Mouse (Mus musculus): ENCODE measurements around the gene H2afy. TPM values are rescaled to one million over a fixed set of nuclear protein-coding genes. Genes with fewer than 3 reads are reported as not detected.

H2afy gene
- polyA plus RNA-seq, 1 experiment from 2014 or later, result 150 TPM

DNA sequence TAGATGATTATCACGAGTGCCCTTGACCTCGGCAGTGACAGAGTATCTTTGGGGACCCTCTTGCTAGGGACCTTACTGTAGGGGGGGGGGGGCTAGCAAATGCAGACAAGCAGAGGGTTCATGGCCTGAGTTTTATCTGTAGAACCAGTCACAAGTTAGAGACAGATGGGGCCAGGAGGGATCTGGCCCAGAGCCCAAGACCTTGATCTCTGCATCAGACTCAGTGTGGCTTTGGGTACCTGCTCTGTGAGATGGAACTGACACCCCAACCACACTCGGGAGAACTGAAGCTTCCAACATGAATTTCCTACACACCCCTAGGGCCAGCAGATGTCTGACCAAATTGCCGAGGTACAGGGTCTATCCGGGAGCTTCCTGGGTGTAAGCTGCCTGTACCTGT, 63.0 kb downstream of the H2afy start:
- ATAC-seq (ENCODE audit: low FRiP score, low TSS enrichment), result no peak
- Histone ChIP-seq H3K9ac (ENCODE audit: low read length) (no peak overlapping the region), H3K36me3 (ENCODE audit: control insufficient read depth, insufficient read depth, low read length) (peaks cover 25% of the 10 kb centered on the region), H3K4me2 (replicated peaks; ENCODE audit: low read depth) (no peak overlapping the region), H3K27ac (replicated peaks) (no peak overlapping the region), H3K4me3 (ENCODE audit: low read depth, low read length) (no peak overlapping the region), H3K27me3 (ENCODE audit: control insufficient read depth, insufficient read depth, low read length) (no peaks in the 10 kb centered on the region), H3K9me3 (ENCODE audit: control insufficient read depth, low read length) (no peaks in the 10 kb centered on the region), H3K4me1 (replicated peaks; ENCODE audit: control insufficient read depth, insufficient read depth) (no peaks in the 10 kb centered on the region)
- DNase-seq (ENCODE audit: low spot score), result no peak
- 87% methylated on average over 5 of the region's 5 CpGs for WGBS
- no peak for TF ChIP-seq EP300 (optimal IDR thresholded peaks at IDR 0.05)

DNA sequence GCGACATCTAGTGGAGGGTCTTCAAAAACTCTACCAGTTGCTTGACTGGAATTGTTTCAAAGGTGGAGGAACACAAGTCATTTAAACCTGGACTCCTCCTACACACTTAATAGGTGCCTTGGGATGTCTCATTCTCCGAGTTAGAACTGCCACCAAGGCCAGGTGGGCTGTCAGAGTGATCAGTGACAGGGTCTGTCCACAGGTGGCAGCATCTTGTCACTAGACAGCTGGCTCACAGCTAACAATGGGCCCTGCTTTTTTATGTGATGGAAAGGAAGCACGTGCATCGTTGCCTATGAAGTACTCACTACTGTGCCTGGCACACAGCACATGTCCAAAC, 63.9 kb downstream of the H2afy start:
- peaks cover 23% of the 10 kb centered on the region for H3K36me3 ChIP-seq (ENCODE audit: control insufficient read depth, insufficient read depth, low read length)

DNA sequence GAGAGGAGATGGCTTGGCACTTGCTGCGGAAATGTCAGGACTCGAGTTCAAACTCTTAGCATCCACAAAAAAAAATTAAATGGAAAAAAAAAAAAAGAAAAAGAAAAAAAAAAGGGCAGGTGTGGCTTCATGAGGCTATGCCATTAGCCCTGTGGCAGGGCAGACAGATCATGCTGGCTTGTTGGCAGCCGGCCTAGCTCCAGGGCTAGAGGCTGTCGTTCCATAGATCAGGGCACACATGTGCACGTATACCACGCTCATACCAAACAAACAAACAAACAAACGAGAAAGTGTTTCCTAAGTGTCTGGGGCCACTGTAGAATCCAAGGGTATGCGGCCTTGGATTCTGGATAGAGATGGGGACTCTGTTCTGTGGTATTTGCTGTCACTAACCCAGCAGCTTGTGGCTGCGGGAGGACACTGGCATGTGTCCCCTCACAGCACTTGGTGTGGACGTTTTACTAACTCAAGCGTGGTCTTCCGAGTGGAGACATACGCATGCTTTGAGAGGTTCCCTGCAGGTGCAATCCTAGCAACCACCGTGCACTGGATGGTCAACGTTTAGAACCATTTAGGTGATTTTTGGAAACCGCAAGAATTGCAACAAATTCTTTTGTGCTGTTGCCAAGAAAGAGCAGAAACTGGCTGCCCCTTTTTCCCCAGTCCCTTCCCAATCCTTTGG, 64.4 kb downstream of the H2afy start:
- WGBS, result 62% methylated on average over 16 of the region's 16 CpGs
- Histone ChIP-seq H3K27ac (replicated peaks) (no peak overlapping the region), H3K27me3 (ENCODE audit: control insufficient read depth, insufficient read depth, low read length) (no peaks in the 10 kb centered on the region), H3K4me3 (ENCODE audit: low read depth, low read length) (no peak overlapping the region), H3K9me3 (ENCODE audit: control insufficient read depth, low read length) (no peaks in the 10 kb centered on the region), H3K4me2 (replicated peaks; ENCODE audit: low read depth) (no peak overlapping the region), H3K36me3 (ENCODE audit: control insufficient read depth, insufficient read depth, low read length) (peaks cover 22% of the 10 kb centered on the region), H3K4me1 (replicated peaks; ENCODE audit: control insufficient read depth, insufficient read depth) (no peaks in the 10 kb centered on the region), H3K9ac (ENCODE audit: low read length) (no peak overlapping the region)
- ATAC-seq (ENCODE audit: low FRiP score, low TSS enrichment) (no peak), DNase-seq (ENCODE audit: low spot score) (no peak)
- no peak for TF ChIP-seq EP300 (optimal IDR thresholded peaks at IDR 0.05)
- TF ChIP-seq CTCF (IDR thresholded peaks at IDR 0.05; ENCODE audit: low read depth), result no peak

More for the DNA sequence above, 63.9 kb downstream of the H2afy start:
- no peak for TF ChIP-seq EP300 (optimal IDR thresholded peaks at IDR 0.05)
- TF ChIP-seq CTCF (IDR thresholded peaks at IDR 0.05; ENCODE audit: low read depth), result peak; percentile 86
- Histone ChIP-seq H3K9me3 (ENCODE audit: control insufficient read depth, low read length) (no peaks in the 10 kb centered on the region), H3K4me3 (ENCODE audit: low read depth, low read length) (no peak overlapping the region), H3K9ac (ENCODE audit: low read length) (no peak overlapping the region), H3K4me1 (replicated peaks; ENCODE audit: control insufficient read depth, insufficient read depth) (no peaks in the 10 kb centered on the region), H3K27me3 (ENCODE audit: control insufficient read depth, insufficient read depth, low read length) (no peaks in the 10 kb centered on the region), H3K4me2 (replicated peaks; ENCODE audit: low read depth) (no peak overlapping the region), H3K27ac (replicated peaks) (no peak overlapping the region)
- no peak for DNase-seq (ENCODE audit: low spot score)
- no peak for ATAC-seq (ENCODE audit: low FRiP score, low TSS enrichment)
- WGBS, result 25% methylated on average over 4 of the region's 4 CpGs

DNA sequence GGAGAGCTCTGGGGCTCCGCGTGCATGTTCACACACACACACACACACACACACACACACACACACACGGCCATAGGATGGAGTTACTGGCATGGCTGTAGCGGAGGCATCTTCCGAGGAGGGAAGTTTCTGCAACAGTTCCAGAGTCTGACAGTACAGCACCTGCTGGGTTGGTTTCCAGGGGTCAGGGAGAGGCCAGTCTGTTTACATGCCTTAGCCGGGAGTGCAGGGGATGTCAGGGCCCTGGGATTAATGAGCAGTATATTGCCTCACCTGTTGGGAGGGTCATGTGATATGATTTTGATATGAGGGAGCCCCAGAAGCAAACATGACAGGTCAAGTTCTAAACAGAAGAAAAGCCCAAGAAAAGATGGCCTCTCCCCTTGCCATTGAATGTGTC, 66.5 kb downstream of the H2afy start:
- no peak overlapping the region for H3K9ac ChIP-seq (ENCODE audit: low read length)
- no peak overlapping the region; the same call in 1 of the 2 replicates for H3K27ac ChIP-seq (replicated peaks)
- WGBS, result 47% methylated on average over 6 of the region's 6 CpGs
- TF ChIP-seq CTCF (IDR thresholded peaks at IDR 0.05; ENCODE audit: low read depth), result no peak
- no peak for TF ChIP-seq EP300 (optimal IDR thresholded peaks at IDR 0.05)
- no peaks in the 10 kb centered on the region for H3K27me3 ChIP-seq (ENCODE audit: control insufficient read depth, insufficient read depth, low read length)
- H3K9me3 ChIP-seq (ENCODE audit: control insufficient read depth, low read length), result no peaks in the 10 kb centered on the region
- peak; percentile 78 for ATAC-seq (ENCODE audit: low FRiP score, low TSS enrichment)
- no peaks in the 10 kb centered on the region for H3K4me1 ChIP-seq (replicated peaks; ENCODE audit: control insufficient read depth, insufficient read depth)
- no peak overlapping the region for H3K4me2 ChIP-seq (replicated peaks; ENCODE audit: low read depth)
- H3K36me3 ChIP-seq (ENCODE audit: control insufficient read depth, insufficient read depth, low read length), result peaks cover 9% of the 10 kb centered on the region
- peak; percentile 56 for DNase-seq (ENCODE audit: low spot score)
- H3K4me3 ChIP-seq (ENCODE audit: low read depth, low read length), result no peak overlapping the region

DNA sequence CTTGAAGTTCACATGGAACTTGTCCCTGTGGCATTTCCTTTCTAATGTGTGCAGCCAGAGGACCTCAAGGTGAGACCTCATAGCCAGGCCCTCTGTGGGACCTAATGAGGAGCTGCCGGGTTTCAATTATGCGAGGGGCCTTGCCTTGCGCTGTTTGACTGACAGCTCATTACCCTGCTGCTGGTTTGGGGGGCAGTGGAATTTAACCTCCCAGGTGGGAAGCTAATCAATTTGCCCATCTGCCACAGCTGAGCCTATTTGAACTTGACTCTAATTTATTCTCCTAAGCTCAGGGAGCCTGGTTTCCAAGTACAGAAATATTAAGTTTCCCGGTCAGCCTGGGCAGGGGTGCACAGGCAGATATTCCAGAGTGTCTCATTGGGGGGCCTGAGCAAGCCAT, 67.6 kb downstream of the H2afy start:
- 67% methylated on average over 4 of the region's 4 CpGs for WGBS
- Histone ChIP-seq H3K4me1 (replicated peaks; ENCODE audit: control insufficient read depth, insufficient read depth) (no peaks in the 10 kb centered on the region), H3K9ac (ENCODE audit: low read length) (no peak overlapping the region), H3K4me3 (ENCODE audit: low read depth, low read length) (no peak overlapping the region), H3K9me3 (ENCODE audit: control insufficient read depth, low read length) (no peaks in the 10 kb centered on the region), H3K27me3 (ENCODE audit: control insufficient read depth, insufficient read depth, low read length) (no peaks in the 10 kb centered on the region), H3K36me3 (ENCODE audit: control insufficient read depth, insufficient read depth, low read length) (peaks cover 6% of the 10 kb centered on the region), H3K4me2 (replicated peaks; ENCODE audit: low read depth) (no peak overlapping the region), H3K27ac (replicated peaks) (no peak overlapping the region)
- ATAC-seq (ENCODE audit: low FRiP score, low TSS enrichment) (no peak), DNase-seq (ENCODE audit: low spot score) (no peak)
- no peak for TF ChIP-seq CTCF (IDR thresholded peaks at IDR 0.05; ENCODE audit: low read depth)
- TF ChIP-seq EP300 (optimal IDR thresholded peaks at IDR 0.05), result no peak

DNA sequence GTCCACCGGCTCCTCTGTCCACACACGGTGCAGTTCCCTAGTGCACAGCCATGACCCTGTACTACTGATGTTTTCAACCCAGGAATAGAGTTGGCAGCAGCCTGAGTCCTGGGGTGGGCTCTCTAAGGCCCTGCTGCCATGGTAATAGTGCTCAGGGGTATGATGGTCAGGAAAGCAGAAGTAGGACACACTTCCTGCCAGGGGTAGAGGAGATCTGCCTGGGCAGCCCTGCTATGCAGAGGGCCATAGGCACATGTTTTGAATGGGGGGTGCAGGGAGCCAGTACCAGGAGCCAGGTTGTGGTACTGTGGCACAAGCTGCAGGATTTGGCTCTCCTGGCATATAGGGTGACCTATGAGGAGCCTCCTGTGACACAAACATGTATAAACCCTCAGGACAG, 69.3 kb downstream of the H2afy start:
- TF ChIP-seq CTCF (IDR thresholded peaks at IDR 0.05; ENCODE audit: low read depth), result no peak
- no peak for TF ChIP-seq EP300 (optimal IDR thresholded peaks at IDR 0.05)
- Histone ChIP-seq H3K9me3 (ENCODE audit: control insufficient read depth, low read length) (no peaks in the 10 kb centered on the region), H3K4me2 (replicated peaks; ENCODE audit: low read depth) (no peak overlapping the region), H3K4me1 (replicated peaks; ENCODE audit: control insufficient read depth, insufficient read depth) (no peaks in the 10 kb centered on the region), H3K27me3 (ENCODE audit: control insufficient read depth, insufficient read depth, low read length) (no peaks in the 10 kb centered on the region), H3K27ac (replicated peaks) (no peak overlapping the region), H3K9ac (ENCODE audit: low read length) (no peak overlapping the region), H3K4me3 (ENCODE audit: low read depth, low read length) (no peak overlapping the region), H3K36me3 (ENCODE audit: control insufficient read depth, insufficient read depth, low read length) (no peaks in the 10 kb centered on the region)
- DNase-seq (ENCODE audit: low spot score) (no peak), ATAC-seq (ENCODE audit: low FRiP score, low TSS enrichment) (no peak)
- WGBS, result 92% methylated on average over 2 of the region's 2 CpGs
